Mouse (Mus musculus) kidney, postnatal 0 days (tissue): ENCODE measurements around the gene Gjd3. TPM values are rescaled to one million over a fixed set of nuclear protein-coding genes. Genes with fewer than 3 reads are reported as not detected.

ENCODE experiments used
- ATAC-seq: fragments of 200-750 bp; cut with Nextera tagmentation; replicated peaks from 2 replicates; pipeline ENCODE4 v1.8.0; 2017; ENCODE audit warnings: low read depth, moderate number of reproducible peaks, moderate TSS enrichment, moderate library complexity; ENCODE audit not compliant: low FRiP score
- DNase-seq: peaks from one replicate; pipeline ENCODE4 v3.0.0-alpha.2; 2016; ENCODE audit warnings: low spot score
- H3K27ac ChIP-seq: fragments of 300-500 bp; sonication (generic); 2 replicates; pipeline ENCODE4 v1.5.1; 2014; ENCODE audit warnings: mild to moderate bottlenecking
- H3K27me3 ChIP-seq: fragments of 300-500 bp; sonication (generic); 2 replicates; pipeline ENCODE4 v1.6.1; 2014; ENCODE audit warnings: low read length, mixed read lengths; ENCODE audit not compliant: insufficient read depth
- H3K36me3 ChIP-seq: fragments of 300-500 bp; sonication (generic); 2 replicates; pipeline ENCODE4 v1.6.1; 2014; ENCODE audit warnings: low read length, mixed read lengths; ENCODE audit not compliant: insufficient read depth
- H3K4me1 ChIP-seq: fragments of 300-500 bp; sonication (generic); replicated peaks from 2 replicates; pipeline ENCODE4 v1.6.1; 2014; ENCODE audit warnings: antibody characterized with exemption, low read length, mixed read lengths; ENCODE audit not compliant: insufficient read depth
- H3K4me2 ChIP-seq: fragments of 300-500 bp; sonication (generic); 2 replicates; pipeline ENCODE4 v1.6.1; 2014; ENCODE audit warnings: mild to moderate bottlenecking, low read length, moderate library complexity, mixed read lengths
- H3K4me3 ChIP-seq: fragments of 300-500 bp; sonication (generic); replicated peaks from 2 replicates; pipeline ENCODE4 v1.5.1; 2014; ENCODE audit warnings: low read depth, low read length
- H3K9ac ChIP-seq: fragments of 300-500 bp; sonication (generic); 2 replicates; pipeline ENCODE4 v1.6.1; 2014; ENCODE audit warnings: low read depth, low read length
- H3K9me3 ChIP-seq: fragments of 300-500 bp; sonication (generic); replicated peaks from 2 replicates; pipeline ENCODE4 v1.6.1; 2016; ENCODE audit warnings: low read length, inconsistent platforms, mixed read lengths
- CTCF ChIP-seq: IDR thresholded peaks from 2 replicates; pipeline ENCODE4 v1.5.1; 2016; ENCODE audit warnings: antibody characterized with exemption, low read depth, mild to moderate bottlenecking, moderate library complexity
- WGBS: fragments of 180-500 bp; shearing (Covaris S2); extraction: QIAGEN DNeasy Blood & Tissue Kit; methylation state at CpG from one replicate; pipeline ENCODE4 v1.1.7; 2014; 5-methylcytosine and 5-hydroxymethylcytosine counted together
- polyA plus RNA-seq: library from polyadenylated mRNA; unstranded; fragments of >200 nt; fragmentation: Nextera tagmentation; extraction: Ambion mirVana; gene quantifications from 2 replicates; pipeline ENCODE4 v1.2.1, GENCODE M21; 2015

Gjd3 gene
- polyA plus RNA-seq, 1 experiment from 2014 or later: 1.1 TPM

- H3K4me1 ChIP-seq: peaks cover 65% of the 10 kb centered on the region
- H3K4me3 ChIP-seq: no peak overlapping the region
- peak overlapping the region; percentile 43 for H3K4me2 ChIP-seq
- ATAC-seq (no peak), DNase-seq (no peak)
- WGBS: 23% methylated on average over 17 of the region's 17 CpGs
- peak overlapping the region; percentile 35; the same call in 1 of the 2 replicates for H3K9ac ChIP-seq
- no peak for TF ChIP-seq CTCF
- H3K36me3 ChIP-seq: peaks cover 7% of the 10 kb centered on the region; the same call in 1 of the 2 replicates
- peak overlapping the region; percentile 76 for H3K27ac ChIP-seq
- no peaks in the 10 kb centered on the region for H3K9me3 ChIP-seq
- H3K27me3 ChIP-seq: no peaks in the 10 kb centered on the region
Measured at GRCm38 (mm10) chr11:98954801-98955706, 27.8 kb downstream of the Gjd3 start.

- H3K9me3 ChIP-seq: no peaks in the 10 kb centered on the region
- H3K4me2 ChIP-seq: peak overlapping the region; percentile 43
- H3K4me3 ChIP-seq: no peak overlapping the region
- no peaks in the 10 kb centered on the region for H3K27me3 ChIP-seq
- H3K9ac ChIP-seq: 0 out of 2 replicates have a peak overlapping the region, but pooled peaks have one; percentile 13
- peak; percentile 93 for DNase-seq
- H3K4me1 ChIP-seq: peaks cover 66% of the 10 kb centered on the region
- TF ChIP-seq CTCF: peak; percentile 76
- H3K27ac ChIP-seq: peak overlapping the region; percentile 76
- WGBS: 3% methylated on average over 10 of the region's 10 CpGs
- H3K36me3 ChIP-seq: peaks cover 7% of the 10 kb centered on the region; the same call in 1 of the 2 replicates
- ATAC-seq: no peak; the same call in 1 of the 2 replicates
Measured at GRCm38 (mm10) chr11:98954373-98954772, 28.4 kb downstream of the Gjd3 start.

GRCm38 (mm10) chr11:98953835-98954320, 28.9 kb downstream of the Gjd3 start:
- H3K9me3 ChIP-seq: no peaks in the 10 kb centered on the region
- ATAC-seq (no peak), DNase-seq (no peak)
- H3K36me3 ChIP-seq: peaks cover 7% of the 10 kb centered on the region; the same call in 1 of the 2 replicates
- WGBS: 21% methylated on average over 13 of the region's 13 CpGs
- no peaks in the 10 kb centered on the region for H3K27me3 ChIP-seq
- peaks cover 63% of the 10 kb centered on the region for H3K4me1 ChIP-seq
- H3K9ac ChIP-seq: no peak overlapping the region
- no peak for TF ChIP-seq CTCF
- H3K4me3 ChIP-seq: no peak overlapping the region
- peak overlapping the region; percentile 76 for H3K27ac ChIP-seq
- H3K4me2 ChIP-seq: peak overlapping the region; percentile 43

GRCm38 (mm10) chr11:98953361-98953760, 29.5 kb downstream of the Gjd3 start:
- Histone ChIP-seq H3K4me3 (no peak overlapping the region), H3K4me1 (peaks cover 63% of the 10 kb centered on the region), H3K9me3 (no peaks in the 10 kb centered on the region), H3K27ac (no peak overlapping the region), H3K9ac (no peak overlapping the region), H3K36me3 (peaks cover 7% of the 10 kb centered on the region; the same call in 1 of the 2 replicates), H3K4me2 (no peak overlapping the region), H3K27me3 (no peaks in the 10 kb centered on the region)
- DNase-seq (no peak), ATAC-seq (no peak)
- 18% methylated on average over 2 of the region's 2 CpGs for WGBS
- TF ChIP-seq CTCF: no peak

- 66% methylated on average over 2 of the region's 2 CpGs for WGBS
- no peak for ATAC-seq
- no peaks in the 10 kb centered on the region for H3K27me3 ChIP-seq
- no peak overlapping the region for H3K4me3 ChIP-seq
- peaks cover 7% of the 10 kb centered on the region; the same call in 1 of the 2 replicates for H3K36me3 ChIP-seq
- TF ChIP-seq CTCF: no peak
- peaks cover 63% of the 10 kb centered on the region for H3K4me1 ChIP-seq
- H3K27ac ChIP-seq: no peak overlapping the region
- H3K4me2 ChIP-seq: no peak overlapping the region
- no peak for DNase-seq
- H3K9ac ChIP-seq: no peak overlapping the region
- H3K9me3 ChIP-seq: no peaks in the 10 kb centered on the region
Measured at GRCm38 (mm10) chr11:98952736-98953135, 30.1 kb downstream of the Gjd3 start.

GRCm38 (mm10) chr11:98952111-98952510, 30.7 kb downstream of the Gjd3 start:
- Histone ChIP-seq H3K36me3 (peaks cover 7% of the 10 kb centered on the region; the same call in 1 of the 2 replicates), H3K9me3 (no peaks in the 10 kb centered on the region), H3K9ac (no peak overlapping the region), H3K4me1 (peaks cover 67% of the 10 kb centered on the region), H3K27ac (peak overlapping the region; percentile 96), H3K27me3 (no peaks in the 10 kb centered on the region), H3K4me2 (no peak overlapping the region), H3K4me3 (no peak overlapping the region)
- no peak for TF ChIP-seq CTCF
- DNase-seq (no peak), ATAC-seq (no peak)
- WGBS: 100% methylated on average over 1 of the region's 1 CpGs
